Mouse (Mus musculus) neural tube, embryonic 13.5 days (tissue): ENCODE measurements around the gene Sema6d. TPM values are rescaled to one million over a fixed set of nuclear protein-coding genes. Genes with fewer than 3 reads are reported as not detected.
A peak's percentile ranks its signal among the peaks of the same experiment; 100 is the strongest.

Experiments
- ATAC-seq: fragments of 200-750 bp; cut with Nextera tagmentation; 2 replicates; pipeline ENCODE4 v1.8.0; 2017; ENCODE audit warnings: low read depth, mild to moderate bottlenecking, moderate TSS enrichment, moderate library complexity
- H3K27ac ChIP-seq: fragments of 300-500 bp; sonication (generic); replicated peaks from 2 replicates; pipeline ENCODE4 v1.5.1; 2015; ENCODE audit warnings: moderate library complexity, mild to moderate bottlenecking, inconsistent platforms
- H3K27me3 ChIP-seq: fragments of 300-500 bp; sonication (generic); 2 replicates; pipeline ENCODE4 v1.6.1; 2015; ENCODE audit warnings: mild to moderate bottlenecking, inconsistent platforms
- H3K36me3 ChIP-seq: fragments of 300-500 bp; sonication (generic); 2 replicates; pipeline ENCODE4 v1.6.1; 2015; ENCODE audit warnings: mild to moderate bottlenecking, inconsistent platforms
- H3K4me1 ChIP-seq: fragments of 300-500 bp; sonication (generic); replicated peaks from 2 replicates; pipeline ENCODE4 v1.6.1; 2015; ENCODE audit warnings: inconsistent platforms
- H3K4me2 ChIP-seq: fragments of 300-500 bp; sonication (generic); 2 replicates; pipeline ENCODE4 v1.6.1; 2015; ENCODE audit warnings: inconsistent platforms, mild to moderate bottlenecking, moderate library complexity
- H3K4me3 ChIP-seq: fragments of 300-500 bp; sonication (generic); 2 replicates; pipeline ENCODE4 v1.5.1; 2015; ENCODE audit warnings: mild to moderate bottlenecking, inconsistent platforms
- H3K9ac ChIP-seq: fragments of 300-500 bp; sonication (generic); 2 replicates; pipeline ENCODE4 v1.6.1; 2015; ENCODE audit warnings: moderate library complexity, mild to moderate bottlenecking, inconsistent platforms
- H3K9me3 ChIP-seq: fragments of 300-500 bp; sonication (generic); 2 replicates; pipeline ENCODE4 v1.6.1; 2016; ENCODE audit warnings: inconsistent platforms
- whole genome bisulfite sequencing: fragments of 180-500 bp; shearing (Covaris S2); methylation state at CpG from one replicate; pipeline ENCODE4 v1.1.7; 2015; 5-methylcytosine and 5-hydroxymethylcytosine counted together
- polyA plus RNA-seq: library from polyadenylated mRNA; unstranded; fragments of >200 nt; fragmentation: Nextera tagmentation; extraction: Ambion mirVana; gene quantifications from 2 replicates; pipeline ENCODE4 v1.2.1, GENCODE M21; 2015

Gene Sema6d
- polyA plus RNA-seq, 1 experiment from 2014 or later, result 47.4 TPM

DNA sequence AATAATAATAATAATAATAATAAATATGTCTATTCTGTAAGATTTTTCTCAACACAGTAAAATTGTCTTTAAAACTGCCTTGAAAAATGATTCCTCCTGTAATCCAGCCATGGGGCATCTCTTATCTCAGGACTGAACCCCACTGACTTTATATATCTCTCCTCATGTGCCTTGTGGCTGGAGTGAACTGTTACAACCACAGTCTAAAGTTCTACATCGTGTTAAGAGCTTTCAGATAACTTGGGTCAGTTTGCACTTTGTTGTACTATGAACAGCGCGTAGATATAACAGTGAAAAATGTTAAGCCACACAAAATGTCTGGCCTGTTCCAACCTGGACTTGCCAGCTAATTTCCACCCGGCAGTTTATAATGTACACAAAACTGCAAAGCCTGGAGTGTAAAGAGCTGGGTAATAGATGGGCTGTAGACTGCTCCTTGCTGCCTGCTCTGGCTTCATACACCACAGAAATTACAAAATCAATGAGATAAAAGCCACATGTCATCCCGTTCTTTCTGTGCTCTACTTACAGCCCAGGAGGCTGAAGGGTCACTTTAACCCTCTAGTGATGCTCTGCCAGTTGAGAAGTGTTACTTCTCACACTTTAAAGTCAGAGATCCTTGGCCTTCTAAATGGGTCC is 467.2 kb downstream of the Sema6d start:
- no peak overlapping the region for H3K4me3 ChIP-seq

DNA sequence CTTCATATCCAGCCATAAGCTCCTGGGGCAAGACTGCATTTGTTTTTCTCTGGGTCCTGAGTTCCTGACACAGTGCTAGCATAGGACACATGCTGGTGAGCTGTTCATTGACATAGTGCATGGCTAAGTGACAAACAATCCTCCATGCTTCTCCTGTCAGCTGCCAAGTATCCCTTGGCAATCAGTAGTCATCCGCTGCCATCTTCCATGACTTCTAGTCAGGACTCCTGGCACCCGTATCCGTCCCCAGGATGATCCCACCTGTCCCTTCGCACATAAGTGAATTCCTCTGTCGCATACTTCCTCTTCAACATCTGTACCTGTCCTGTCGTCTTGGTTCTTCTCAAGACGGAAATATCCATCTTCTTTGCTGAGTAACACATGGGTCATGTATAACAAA is 468.3 kb downstream of the Sema6d start:
- Histone ChIP-seq H3K9me3 (no peaks in the 10 kb centered on the region), H3K36me3 (no peaks in the 10 kb centered on the region), H3K4me1 (peaks cover 15% of the 10 kb centered on the region), H3K27me3 (no peaks in the 10 kb centered on the region), H3K4me3 (no peak overlapping the region), H3K27ac (no peak overlapping the region), H3K9ac (no peak overlapping the region), H3K4me2 (no peak overlapping the region)
- no peak for ATAC-seq
- WGBS, result 96% methylated on average over 7 of the region's 7 CpGs

More for the DNA sequence above, 467.2 kb downstream of the Sema6d start:
- Histone ChIP-seq H3K9me3 (no peaks in the 10 kb centered on the region), H3K36me3 (no peaks in the 10 kb centered on the region), H3K4me2 (no peak overlapping the region), H3K9ac (no peak overlapping the region), H3K27me3 (no peaks in the 10 kb centered on the region), H3K4me1 (peaks cover 11% of the 10 kb centered on the region), H3K27ac (no peak overlapping the region)
- WGBS, result 83% methylated on average over 5 of the region's 5 CpGs
- ATAC-seq, result no peak

DNA sequence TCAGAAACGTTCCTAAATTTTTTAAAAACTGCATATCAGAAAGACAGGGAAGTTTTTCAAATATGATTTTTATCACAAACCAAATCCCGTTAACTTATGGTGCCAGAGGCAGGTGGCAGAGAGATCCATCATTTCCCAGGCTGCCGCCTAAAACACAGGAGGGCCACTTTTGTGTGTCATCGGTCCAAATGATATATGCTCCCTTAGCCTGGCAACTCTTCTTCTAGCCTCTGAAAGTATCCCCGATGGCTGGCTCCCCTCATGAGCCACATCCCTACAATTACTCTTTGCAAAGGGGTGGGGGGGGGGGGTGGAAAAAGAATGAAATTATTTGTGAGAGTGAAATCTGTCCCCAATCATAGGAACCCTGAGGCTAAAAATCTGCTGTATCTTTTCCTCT is 471.9 kb downstream of the Sema6d start:
- Histone ChIP-seq H3K4me2 (no peak overlapping the region), H3K4me3 (no peak overlapping the region), H3K9ac (no peak overlapping the region), H3K36me3 (no peaks in the 10 kb centered on the region), H3K27ac (no peak overlapping the region), H3K27me3 (no peaks in the 10 kb centered on the region), H3K4me1 (peaks cover 12% of the 10 kb centered on the region), H3K9me3 (no peaks in the 10 kb centered on the region)
- WGBS, result 40% methylated on average over 5 of the region's 5 CpGs
- no peak for ATAC-seq

DNA sequence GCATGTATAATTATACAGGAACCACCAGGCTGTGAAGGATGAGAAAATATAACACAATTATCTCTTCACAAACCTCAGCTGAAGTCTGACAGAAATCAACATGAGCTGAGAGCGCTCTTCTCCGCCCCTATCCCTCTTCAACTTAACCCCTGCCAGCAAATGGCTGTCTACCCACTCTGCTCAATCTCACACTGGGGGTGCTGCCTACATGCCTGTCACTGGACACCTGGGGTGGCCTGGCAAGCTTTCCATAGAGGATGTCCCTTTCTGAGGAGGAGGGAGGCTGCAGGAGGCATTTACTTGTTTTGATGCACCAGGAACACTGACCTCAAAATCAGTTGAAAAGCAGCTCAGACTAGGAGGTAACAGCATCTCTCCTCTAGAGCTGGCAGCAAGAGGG is 472.3 kb downstream of the Sema6d start:
- Histone ChIP-seq H3K36me3 (no peaks in the 10 kb centered on the region), H3K27me3 (no peaks in the 10 kb centered on the region), H3K27ac (no peak overlapping the region; the same call in 1 of the 2 replicates), H3K9ac (no peak overlapping the region), H3K4me3 (no peak overlapping the region), H3K4me2 (no peak overlapping the region), H3K4me1 (peaks cover 12% of the 10 kb centered on the region), H3K9me3 (no peaks in the 10 kb centered on the region)
- 51% methylated on average over 2 of the region's 2 CpGs for WGBS
- no peak for ATAC-seq

DNA sequence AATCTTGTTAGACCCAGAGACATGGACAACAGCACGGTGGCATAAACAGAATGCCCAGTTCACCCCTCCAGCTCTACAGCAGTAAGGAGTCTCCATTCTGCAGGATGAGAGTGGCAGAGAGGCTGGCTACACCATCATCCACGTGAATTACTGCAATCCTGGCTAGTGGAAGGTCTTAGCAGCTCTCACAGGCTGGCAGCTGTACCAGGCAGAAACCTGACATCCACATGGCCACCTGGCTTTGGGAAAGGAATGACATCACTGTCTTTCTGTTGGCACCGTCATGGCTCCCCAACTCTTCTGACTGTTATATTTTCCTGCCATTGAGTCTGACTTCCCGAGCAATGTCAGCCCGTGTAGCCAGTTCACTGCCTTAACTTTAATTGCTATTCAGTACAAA is 474.0 kb downstream of the Sema6d start:
- 90% methylated on average over 5 of the region's 5 CpGs for WGBS
- Histone ChIP-seq H3K27me3 (no peaks in the 10 kb centered on the region), H3K4me2 (no peak overlapping the region), H3K4me3 (no peak overlapping the region), H3K4me1 (peaks cover 12% of the 10 kb centered on the region), H3K9me3 (no peaks in the 10 kb centered on the region), H3K9ac (no peak overlapping the region), H3K36me3 (no peaks in the 10 kb centered on the region), H3K27ac (no peak overlapping the region)
- ATAC-seq, result no peak

DNA sequence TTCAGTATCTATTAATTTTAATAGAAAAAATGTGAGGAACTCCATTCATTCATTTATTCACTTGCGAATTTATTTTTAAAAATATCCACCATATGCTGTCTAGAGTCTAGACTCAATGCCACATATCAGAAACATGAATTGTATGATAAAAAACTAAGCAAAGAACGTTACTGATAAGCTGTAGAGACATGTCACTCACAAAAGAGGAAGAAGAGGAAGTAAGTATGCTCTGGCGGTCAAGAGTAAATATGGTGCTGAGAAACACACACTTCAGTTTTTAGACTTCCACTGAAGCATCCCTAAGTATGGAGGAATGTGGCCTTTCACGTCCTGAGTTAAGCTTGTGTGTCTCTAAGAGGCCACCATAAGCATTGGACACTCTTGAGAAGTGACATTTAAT is 484.0 kb downstream of the Sema6d start:
- H3K9ac ChIP-seq, result no peak overlapping the region
- ATAC-seq, result no peak
- no peaks in the 10 kb centered on the region for H3K27me3 ChIP-seq
- H3K4me3 ChIP-seq, result no peak overlapping the region
- H3K9me3 ChIP-seq, result no peaks in the 10 kb centered on the region
- no peaks in the 10 kb centered on the region for H3K36me3 ChIP-seq
- H3K4me2 ChIP-seq, result no peak overlapping the region
- 92% methylated on average over 4 of the region's 4 CpGs for WGBS
- no peak overlapping the region for H3K27ac ChIP-seq
- H3K4me1 ChIP-seq, result no peaks in the 10 kb centered on the region

DNA sequence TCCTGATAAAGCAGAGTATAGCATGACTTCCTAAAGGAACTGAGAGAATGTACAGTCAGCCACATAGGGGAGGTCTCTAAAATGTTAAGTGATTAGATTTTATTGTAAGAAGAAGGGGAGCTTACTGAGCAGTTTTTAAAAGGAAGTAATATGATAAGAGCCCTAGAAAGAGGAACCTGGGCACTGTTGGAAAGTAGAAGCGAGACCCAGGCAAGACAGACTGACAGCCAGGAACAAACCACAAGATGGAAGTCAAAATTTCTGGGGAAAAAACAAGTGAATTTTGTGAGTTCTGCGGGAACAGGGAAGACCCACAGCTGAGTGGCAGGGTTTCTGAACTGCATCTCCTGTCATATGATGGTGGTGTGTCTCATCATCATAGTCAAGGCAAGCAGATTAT is 486.3 kb downstream of the Sema6d start:
- H3K27me3 ChIP-seq, result no peaks in the 10 kb centered on the region
- no peaks in the 10 kb centered on the region for H3K36me3 ChIP-seq
- no peaks in the 10 kb centered on the region for H3K9me3 ChIP-seq
- H3K27ac ChIP-seq, result no peak overlapping the region
- H3K4me1 ChIP-seq, result no peaks in the 10 kb centered on the region
- H3K4me2 ChIP-seq, result no peak overlapping the region
- WGBS, result 92% methylated on average over 2 of the region's 2 CpGs
- H3K4me3 ChIP-seq, result no peak overlapping the region
- ATAC-seq, result no peak
- no peak overlapping the region for H3K9ac ChIP-seq

DNA sequence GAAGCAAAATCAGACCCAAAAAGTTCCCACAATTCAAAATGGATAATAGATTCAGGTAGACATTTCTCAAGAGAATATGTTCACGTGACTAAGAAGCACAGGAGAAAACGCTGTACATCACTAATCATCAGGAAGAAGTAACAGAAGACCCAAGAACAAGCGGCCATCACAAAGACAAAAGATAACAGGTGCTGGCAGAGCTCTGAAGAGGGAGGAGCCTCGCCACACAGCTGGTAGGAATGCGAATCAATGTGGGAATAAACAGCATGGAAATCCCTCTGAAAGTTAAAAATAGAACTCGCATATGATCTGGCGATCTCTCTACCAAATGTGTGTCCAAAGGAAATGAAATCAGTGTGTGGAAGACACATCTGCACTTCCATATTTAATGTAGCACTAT is 493.8 kb downstream of the Sema6d start:
- no peaks in the 10 kb centered on the region for H3K36me3 ChIP-seq
- 79% methylated on average over 7 of the region's 7 CpGs for WGBS
- H3K4me2 ChIP-seq, result no peak overlapping the region
- H3K27me3 ChIP-seq, result no peaks in the 10 kb centered on the region
- no peak overlapping the region for H3K9ac ChIP-seq
- no peak for ATAC-seq
- no peaks in the 10 kb centered on the region for H3K9me3 ChIP-seq
- H3K4me3 ChIP-seq, result no peak overlapping the region
- H3K4me1 ChIP-seq, result no peaks in the 10 kb centered on the region
- no peak overlapping the region for H3K27ac ChIP-seq

DNA sequence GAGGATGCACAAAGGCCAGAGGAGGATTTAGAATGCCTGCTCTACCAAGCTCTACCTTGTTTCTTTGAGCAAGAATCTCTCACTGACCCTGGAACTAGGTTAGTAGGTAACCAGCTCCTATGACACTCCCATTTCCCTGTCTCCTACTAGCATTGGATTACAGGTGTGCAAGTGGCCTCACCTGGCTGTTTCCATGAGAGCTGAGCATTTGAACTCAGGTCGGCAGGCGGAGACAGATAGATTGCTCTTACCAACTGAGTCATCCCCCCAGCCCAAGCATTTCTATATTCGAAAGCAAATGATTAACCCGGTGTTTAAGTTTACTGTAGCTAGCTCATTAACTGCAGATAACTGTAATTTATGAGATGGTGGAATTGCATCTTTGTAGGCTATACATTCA is 503.0 kb downstream of the Sema6d start:
- Histone ChIP-seq H3K4me3 (no peak overlapping the region), H3K4me1 (no peaks in the 10 kb centered on the region), H3K36me3 (no peaks in the 10 kb centered on the region), H3K27ac (no peak overlapping the region), H3K9me3 (no peaks in the 10 kb centered on the region), H3K27me3 (no peaks in the 10 kb centered on the region), H3K4me2 (no peak overlapping the region), H3K9ac (no peak overlapping the region)
- ATAC-seq, result no peak
- 86% methylated on average over 4 of the region's 4 CpGs for whole genome bisulfite sequencing

DNA sequence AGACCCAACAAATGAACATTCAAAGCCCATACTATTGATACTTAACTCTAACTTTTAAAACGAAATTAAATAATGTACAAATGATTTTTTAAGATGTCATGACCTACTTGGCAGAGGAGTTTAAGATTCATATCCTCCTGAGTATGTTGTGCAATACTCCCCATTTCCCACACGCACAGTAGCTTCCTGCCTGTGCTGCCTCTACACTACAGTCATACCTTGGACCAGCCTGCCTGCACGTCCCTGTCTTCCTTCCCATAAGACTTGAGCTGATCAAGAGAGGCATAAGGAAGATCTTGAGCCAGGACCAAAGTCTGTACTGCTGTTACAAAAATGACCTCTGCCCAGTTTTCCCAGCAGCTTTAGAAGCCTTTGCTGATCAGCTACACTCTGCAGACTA is 509.2 kb downstream of the Sema6d start:
- H3K9ac ChIP-seq, result no peak overlapping the region
- H3K27me3 ChIP-seq, result no peaks in the 10 kb centered on the region
- H3K36me3 ChIP-seq, result no peaks in the 10 kb centered on the region

DNA sequence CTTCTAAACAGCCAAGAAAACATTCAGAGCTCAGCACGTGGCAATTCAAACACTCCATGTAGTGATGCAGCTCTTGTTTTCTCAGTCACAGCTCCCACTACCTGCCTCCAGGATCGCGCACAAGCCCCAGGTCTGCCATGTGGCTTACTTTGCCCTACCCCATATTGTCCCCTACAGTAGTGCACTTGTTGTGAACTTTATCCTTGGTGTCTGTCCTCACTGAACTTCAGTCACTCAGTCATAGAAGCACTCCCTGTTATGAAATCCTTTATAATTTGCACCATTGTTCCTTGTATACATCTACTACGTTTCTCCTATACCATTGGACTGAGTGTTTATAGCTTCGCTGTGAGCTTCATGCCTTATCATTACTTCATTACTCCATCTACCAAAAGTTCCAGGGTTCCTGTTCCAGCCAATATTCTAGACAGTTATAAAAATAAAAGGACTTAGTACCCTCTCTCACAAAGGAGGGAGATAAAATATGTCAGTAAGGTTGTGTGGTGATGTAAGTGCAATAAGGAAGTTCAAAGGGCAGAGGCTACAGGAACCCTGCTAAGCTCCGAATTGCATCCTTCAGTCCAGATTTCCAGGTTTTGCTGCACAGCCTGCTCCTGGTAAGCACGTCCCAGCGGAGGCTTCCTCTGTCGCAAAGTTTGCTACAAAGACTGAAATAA is 512.1 kb downstream of the Sema6d start:
- WGBS, result 83% methylated on average over 9 of the region's 9 CpGs
- no peak overlapping the region for H3K9ac ChIP-seq
- no peak for ATAC-seq
- no peaks in the 10 kb centered on the region for H3K36me3 ChIP-seq
- no peak overlapping the region for H3K4me3 ChIP-seq
- peaks cover 11% of the 10 kb centered on the region; the same call in 1 of the 2 replicates for H3K4me1 ChIP-seq
- H3K27ac ChIP-seq, result no peak overlapping the region
- H3K27me3 ChIP-seq, result no peaks in the 10 kb centered on the region
- H3K9me3 ChIP-seq, result no peaks in the 10 kb centered on the region
- H3K4me2 ChIP-seq, result no peak overlapping the region

More for the DNA sequence above, 509.2 kb downstream of the Sema6d start:
- Histone ChIP-seq H3K4me2 (no peak overlapping the region), H3K4me1 (peaks cover 6% of the 10 kb centered on the region; the same call in 1 of the 2 replicates), H3K9me3 (no peaks in the 10 kb centered on the region), H3K4me3 (no peak overlapping the region), H3K27ac (no peak overlapping the region)
- WGBS, result 83% methylated on average over 3 of the region's 3 CpGs
- ATAC-seq, result no peak

DNA sequence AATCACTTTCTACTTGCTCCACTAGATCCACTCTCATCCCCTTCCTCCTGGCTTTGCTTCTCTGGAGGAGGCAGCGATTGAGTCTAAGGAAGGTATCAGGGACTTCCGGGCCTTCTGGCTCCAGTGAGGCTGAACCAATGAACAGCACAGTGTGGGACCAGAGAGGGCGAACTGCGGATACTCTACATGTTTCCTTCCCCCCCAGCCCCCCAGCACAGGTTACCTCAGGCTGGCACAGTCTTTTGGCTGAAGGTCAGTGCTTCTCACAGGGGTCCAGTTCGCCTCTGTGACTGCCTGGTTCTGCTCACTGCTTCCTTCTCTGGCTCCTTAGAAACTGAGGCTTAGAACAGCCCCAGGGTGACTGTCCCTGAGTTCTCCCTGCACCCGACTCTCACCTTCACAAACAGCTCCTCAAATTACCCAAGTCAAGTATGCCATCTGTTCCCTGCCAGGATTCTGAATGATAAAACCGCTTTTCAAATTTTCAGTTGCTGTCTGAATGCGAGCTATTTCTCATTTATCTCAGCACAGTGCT is 512.7 kb downstream of the Sema6d start:
- Histone ChIP-seq H3K4me2 (no peak overlapping the region), H3K9me3 (no peaks in the 10 kb centered on the region), H3K4me3 (no peak overlapping the region), H3K4me1 (peaks cover 11% of the 10 kb centered on the region; the same call in 1 of the 2 replicates), H3K27me3 (0 out of 2 replicates have a peak, but pooled peaks cover under 1% of the 10 kb centered on the region), H3K36me3 (no peaks in the 10 kb centered on the region), H3K9ac (peak overlapping the region; percentile 43; the same call in 1 of the 2 replicates), H3K27ac (0 out of 2 replicates have a peak overlapping the region, but pooled peaks have one; percentile 23)
- no peak for ATAC-seq
- WGBS, result 61% methylated on average over 8 of the region's 8 CpGs
